Mouse (Mus musculus) MEL (cell line): Measurements from ENCODE around the gene Ndufv2. TPM values are rescaled to one million over a fixed set of nuclear protein-coding genes. Genes with fewer than 3 reads are reported as not detected.

ENCODE experiments used
- DNase-seq: peaks from one replicate; pipeline ENCODE4 v3.0.0; 2011; ENCODE audit warnings: low read depth, low spot score
- H3K27ac ChIP-seq: 2 replicates; pipeline ENCODE4 v1.5.1; 2012; ENCODE audit warnings: low read depth, mild to moderate bottlenecking, control low read depth, low read length, moderate library complexity; ENCODE audit not compliant: control insufficient read depth
- H3K27me3 ChIP-seq, 2 experiments: fragments of 150-350 bp in 1 of 2; sonication (generic) in 1 of 2; 2 replicates each; pipeline ENCODE4 v1.6.1; 2012; ENCODE audit warnings: low read length in 2 of 2, mild to moderate bottlenecking in 2 of 2, improper control_type of control experiment in 1 of 2, moderate library complexity in 1 of 2; ENCODE audit not compliant: insufficient read depth in 2 of 2, control insufficient read depth in 1 of 2
- H3K36me3 ChIP-seq, 2 experiments: 2 replicates each; pipeline ENCODE4 v1.6.1; 2012 to 2014; ENCODE audit warnings: low read length in 2 of 2, improper control_type of control experiment in 1 of 2, inconsistent platforms in 1 of 2, mild to moderate bottlenecking in 1 of 2; ENCODE audit not compliant: insufficient read depth in 2 of 2, control insufficient read depth in 1 of 2
- H3K4me1 ChIP-seq, 2 experiments: fragments of 150-350 bp in 1 of 2; sonication (generic) in 1 of 2; 2 replicates each; pipeline ENCODE4 v1.6.1; 2012; ENCODE audit warnings: low read length in 2 of 2, improper control_type of control experiment in 1 of 2, mild to moderate bottlenecking in 1 of 2; ENCODE audit not compliant: insufficient read depth in 2 of 2, control insufficient read depth in 1 of 2
- H3K4me3 ChIP-seq, 2 experiments: fragments of 150-350 bp in 1 of 2; sonication (generic) in 1 of 2; 2 replicates each; pipeline ENCODE4 v1.5.1; 2012; ENCODE audit warnings: low read depth in 2 of 2, low read length in 2 of 2, mild to moderate bottlenecking in 2 of 2, moderate library complexity in 2 of 2, control low read depth in 1 of 2, improper control_type of control experiment in 1 of 2; ENCODE audit not compliant: control insufficient read depth in 1 of 2, insufficient read depth in 1 of 2
- H3K79me2 ChIP-seq: 2 replicates; pipeline ENCODE4 v1.6.1; 2012; ENCODE audit warnings: mild to moderate bottlenecking, low read length, moderate library complexity; ENCODE audit not compliant: control insufficient read depth, poor library complexity, insufficient read depth
- H3K9ac ChIP-seq: 2 replicates; pipeline ENCODE4 v1.6.1; 2012; ENCODE audit warnings: low read depth, mild to moderate bottlenecking, control low read depth, low read length, moderate library complexity; ENCODE audit not compliant: control insufficient read depth, poor library complexity, severe bottlenecking
- H3K9me3 ChIP-seq: fragments of 150-350 bp; sonication (generic); replicated peaks from 2 replicates; pipeline ENCODE4 v1.6.1; 2012; ENCODE audit warnings: mild to moderate bottlenecking, low read length, improper control_type of control experiment, moderate library complexity; ENCODE audit not compliant: insufficient read depth
- CHD1 ChIP-seq: IDR thresholded peaks from 2 replicates; pipeline ENCODE4 v1.6.1; 2012; ENCODE audit warnings: low read depth, mild to moderate bottlenecking, inconsistent platforms, low read length, improper control_type of control experiment
- ETS1 ChIP-seq: IDR thresholded peaks from 2 replicates; pipeline ENCODE4 v1.6.1; 2012; ENCODE audit warnings: low read depth, mild to moderate bottlenecking, inconsistent platforms, low read length, improper control_type of control experiment, moderate library complexity
- KAT2A ChIP-seq: conservative IDR thresholded peaks from 2 replicates; pipeline ENCODE4 v1.6.1; 2012; ENCODE audit warnings: low read depth, low read length, improper control_type of control experiment, inconsistent platforms
- MAZ ChIP-seq: IDR thresholded peaks from 2 replicates; pipeline ENCODE4 v1.6.1; 2012; ENCODE audit warnings: low read depth, mild to moderate bottlenecking, inconsistent platforms, low read length, improper control_type of control experiment
- MEF2A ChIP-seq: IDR thresholded peaks from 2 replicates; pipeline ENCODE4 v1.6.1; 2014; ENCODE audit warnings: low read depth, mild to moderate bottlenecking, inconsistent platforms, low read length, improper control_type of control experiment; ENCODE audit not compliant: poor library complexity, insufficient replicate concordance, severe bottlenecking; ENCODE audit errors: extremely low read depth
- MXI1 ChIP-seq: IDR thresholded peaks from 2 replicates; pipeline ENCODE4 v1.6.1; 2011; ENCODE audit warnings: mild to moderate bottlenecking, low read depth, low read length, improper control_type of control experiment
- MYC ChIP-seq: IDR thresholded peaks from 2 replicates; pipeline ENCODE4 v1.6.1; 2011; ENCODE audit warnings: low read depth, mild to moderate bottlenecking, low read length, improper control_type of control experiment, moderate library complexity
- POLR2AphosphoS5 ChIP-seq: IDR thresholded peaks from 2 replicates; pipeline ENCODE4 v1.6.1; 2012; ENCODE audit warnings: low read depth, borderline replicate concordance, mild to moderate bottlenecking, inconsistent platforms, low read length, moderate library complexity, mixed read lengths
- RAD21 ChIP-seq: IDR thresholded peaks from 2 replicates; pipeline ENCODE4 v1.6.1; 2011; ENCODE audit warnings: mild to moderate bottlenecking, low read depth, low read length, improper control_type of control experiment
- SIN3A ChIP-seq: IDR thresholded peaks from 2 replicates; pipeline ENCODE4 v1.6.1; 2012; ENCODE audit warnings: low read length, improper control_type of control experiment, inconsistent platforms
- SMC3 ChIP-seq: IDR thresholded peaks from 2 replicates; pipeline ENCODE4 v1.6.1; 2011; ENCODE audit warnings: low read depth, low read length, improper control_type of control experiment
- TAL1 ChIP-seq: IDR thresholded peaks from 2 replicates; pipeline ENCODE4 v1.6.1; 2012; ENCODE audit warnings: mild to moderate bottlenecking, inconsistent platforms, low read length, moderate library complexity, mixed read lengths
- TBP ChIP-seq: IDR thresholded peaks from 2 replicates; pipeline ENCODE4 v1.8.0; 2011; ENCODE audit warnings: low read depth, low read length, improper control_type of control experiment
- TCF12 ChIP-seq: IDR thresholded peaks from 2 replicates; pipeline ENCODE4 v1.6.1; 2014; ENCODE audit warnings: low read depth, mild to moderate bottlenecking, inconsistent platforms, low read length, improper control_type of control experiment, moderate library complexity
- USF1 ChIP-seq: IDR thresholded peaks from 2 replicates; pipeline ENCODE4 v1.6.1; 2014; ENCODE audit warnings: low read depth, mild to moderate bottlenecking, inconsistent platforms, low read length, improper control_type of control experiment, moderate library complexity
- USF2 ChIP-seq, 2 experiments: IDR thresholded peaks; 2 replicates each; pipeline ENCODE4 v1.6.1; 2011 to 2012; ENCODE audit warnings: improper control_type of control experiment in 2 of 2, low read length in 2 of 2, borderline replicate concordance in 1 of 2, inconsistent platforms in 1 of 2, low read depth in 1 of 2, mild to moderate bottlenecking in 1 of 2; ENCODE audit not compliant: insufficient read depth in 1 of 2
- ZC3H11A ChIP-seq: IDR thresholded peaks from 2 replicates; pipeline ENCODE4 v1.6.1; 2012; ENCODE audit warnings: low read depth, mild to moderate bottlenecking, inconsistent platforms, low read length, improper control_type of control experiment
- polyA plus RNA-seq, 2 experiments: library from polyadenylated mRNA; stranded (reverse) in 1 of 2; unstranded in 1 of 2; fragments of >175 nt in 1 of 2; fragments of >200 nt in 1 of 2; gene quantifications; 2 replicates each; pipeline versions ENCODE4 v1.2.1 to v1.2.4; 2012; ENCODE audit warnings: low replicate concordance in 2 of 2, low read depth in 1 of 2; ENCODE audit not compliant: insufficient read length in 2 of 2, insufficient read depth in 1 of 2, missing spikeins in 1 of 2
- total RNA-seq: library from RNA; depleted of rRNA; stranded (reverse); fragments of 300-350 nt; gene quantifications from 2 replicates; pipeline ENCODE4 v1.2.3, GENCODE M21; 2012

Ndufv2 gene
- total and polyA plus RNA-seq, 3 experiments, result 169 to 178 TPM; not detected in 1

DNA sequence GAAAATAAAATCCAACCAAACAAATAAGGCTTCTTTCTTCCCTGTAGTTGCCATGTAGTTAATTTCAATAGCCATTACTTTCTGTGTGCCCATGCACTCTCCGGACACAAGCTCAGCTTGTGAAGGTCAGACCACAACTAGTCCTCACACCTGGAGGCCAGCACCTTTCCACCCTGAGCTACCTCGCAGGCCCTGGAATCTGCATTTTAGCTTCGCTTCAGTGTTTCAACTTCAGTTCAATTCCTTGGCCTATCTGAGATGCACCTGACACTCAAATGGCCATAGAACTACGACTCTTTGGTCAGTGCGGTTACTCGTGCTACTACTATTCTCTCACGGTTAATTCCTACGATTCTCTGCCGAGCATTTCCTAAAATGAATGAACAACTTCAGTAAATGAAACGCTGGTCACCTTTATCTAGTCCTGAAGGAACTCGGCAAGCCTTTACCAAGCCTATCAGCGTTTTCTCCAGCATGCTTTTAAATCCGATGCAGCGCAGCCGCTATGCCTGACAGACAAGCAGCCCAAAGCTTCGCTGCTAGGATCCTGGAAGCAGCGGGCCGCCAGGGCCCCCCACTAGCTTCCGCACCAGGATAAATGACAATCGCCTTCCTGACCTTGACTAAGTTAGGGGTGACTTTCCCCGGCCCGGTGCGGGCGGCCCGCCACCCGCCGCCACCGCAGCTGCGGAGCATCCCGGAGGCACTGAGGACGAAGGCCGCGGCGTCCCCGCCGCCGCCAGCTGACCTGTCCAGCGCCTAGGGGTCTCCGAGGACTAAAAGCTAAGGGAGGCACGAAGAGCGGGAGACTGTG is 586 bp downstream of the Ndufv2 start:
- peak overlapping the region; percentile 100 for H3K9ac ChIP-seq
- peak; percentile 72 for DNase-seq
- H3K4me1 ChIP-seq, result peaks cover 2 to 11% of the 10 kb centered on the region in 2 experiments
- no peaks in the 10 kb centered on the region for H3K9me3 ChIP-seq
- H3K79me2 ChIP-seq, result peaks cover 39% of the 10 kb centered on the region
- TF ChIP-seq KAT2A (no peak), MAZ (no peak), CHD1 (peak; percentile 71; the same call in 1 of the 2 replicates), MXI1 (peak; percentile 69; the same call in 1 of the 2 replicates), ETS1 (0 out of 2 replicates have a peak, but pooled peaks have one; percentile 27), MYC (peak; percentile 32; the same call in 1 of the 2 replicates), RAD21 (no peak)
- H3K4me3 ChIP-seq, result peak overlapping the region; percentile 90 to 98
- peaks cover 1 to 33% of the 10 kb centered on the region in 2 experiments; a peak in 3 of 4 replicates for H3K36me3 ChIP-seq
- H3K27me3 ChIP-seq, result no peaks in the 10 kb centered on the region; a peak in 1 of 4 replicates
- H3K27ac ChIP-seq, result peak overlapping the region; percentile 91

DNA sequence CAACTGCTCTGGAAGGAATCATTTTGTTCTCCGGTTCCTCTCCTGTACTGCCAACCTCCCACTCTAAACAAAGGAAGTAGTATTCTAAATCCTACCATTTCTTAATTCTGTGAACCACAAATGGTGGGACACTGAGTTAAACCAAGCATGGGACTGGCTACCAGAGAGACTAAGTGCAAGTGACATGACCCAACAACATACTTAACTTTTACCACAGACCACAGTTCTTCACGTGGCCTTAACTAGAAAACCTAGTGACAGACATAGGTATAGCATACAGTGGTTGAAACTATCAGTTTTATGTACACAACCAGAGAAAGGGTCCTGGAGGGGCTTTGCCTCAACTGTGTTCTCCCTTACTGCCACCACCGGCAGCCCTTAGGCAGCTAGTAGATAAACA is 8.7 kb downstream of the Ndufv2 start:
- Histone ChIP-seq H3K27ac (no peak overlapping the region), H3K4me3 (no peak overlapping the region), H3K9me3 (no peaks in the 10 kb centered on the region), H3K79me2 (peaks cover 34% of the 10 kb centered on the region), H3K9ac (no peak overlapping the region), H3K27me3 (no peaks in the 10 kb centered on the region), H3K36me3 (peaks cover 13 to 25% of the 10 kb centered on the region in 2 experiments), H3K4me1 (peaks cover 0 to 4% of the 10 kb centered on the region in 2 experiments; a peak in 2 of 4 replicates)
- TF ChIP-seq MYC, result no peak
- no peak for TF ChIP-seq ZC3H11A
- no peak for TF ChIP-seq POLR2AphosphoS5
- TF ChIP-seq USF2 (IDR thresholded peaks at IDR 0.05; ENCODE audit: borderline replicate concordance in 1 of 2, insufficient read depth in 1 of 2, low read depth in 1 of 2, low read length in 2 of 2), result no peak
- no peak for TF ChIP-seq SMC3
- TF ChIP-seq USF1, result no peak
- TF ChIP-seq TBP, result no peak
- TF ChIP-seq MEF2A, result no peak
- TF ChIP-seq MAZ, result no peak
- no peak for TF ChIP-seq SIN3A
- TF ChIP-seq TAL1, result no peak
- no peak for TF ChIP-seq CHD1
- no peak for TF ChIP-seq ETS1
- no peak for TF ChIP-seq TCF12
- no peak for DNase-seq
